Mouse (Mus musculus): ENCODE results near the gene Gpr83. TPM values are rescaled to one million over a fixed set of nuclear protein-coding genes. Genes with fewer than 3 reads are reported as not detected.
A peak's percentile ranks its signal among the peaks of the same experiment; 100 is the strongest.

Gene Gpr83
- polyA plus RNA-seq, 1 experiment from 2014 or later, result 0.25 TPM

DNA sequence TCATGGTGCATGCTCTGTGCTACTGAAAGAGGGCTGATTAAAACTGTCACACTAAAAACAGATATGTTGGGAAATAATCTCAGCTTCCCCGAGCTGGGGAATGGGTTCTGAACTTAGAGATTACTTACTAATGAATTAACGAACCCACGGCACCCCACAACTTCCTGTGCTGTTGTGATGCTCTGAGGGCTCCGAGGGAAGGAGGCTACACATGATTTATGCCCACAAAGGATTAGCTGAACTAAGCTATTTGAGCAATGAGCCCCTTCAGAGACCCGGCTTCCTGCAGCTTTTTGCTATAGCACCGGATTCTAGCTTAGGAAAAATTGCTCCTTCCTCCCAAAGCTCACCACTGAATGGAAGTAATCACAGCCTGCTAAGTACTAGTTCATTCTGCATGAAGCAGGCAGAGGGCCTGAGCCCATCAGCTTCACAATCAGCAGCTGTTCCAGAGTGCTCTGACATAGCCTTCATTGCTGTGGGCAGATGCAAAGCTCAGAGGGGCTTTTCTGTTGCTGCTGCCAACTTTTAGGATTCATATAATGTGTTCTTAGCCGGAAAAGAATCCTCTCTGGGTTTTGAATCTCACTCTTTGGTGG lies 35.3 kb downstream of the Gpr83 start:
- H3K27me3 ChIP-seq (ENCODE audit: low read depth, poor library complexity, severe bottlenecking), result no peaks in the 10 kb centered on the region
- no peaks in the 10 kb centered on the region for H3K9me3 ChIP-seq (replicated peaks)
- H3K4me3 ChIP-seq, result no peak overlapping the region
- no peak for DNase-seq (ENCODE audit: low spot score)
- no peaks in the 10 kb centered on the region for H3K36me3 ChIP-seq
- 84% methylated on average over 7 of the region's 7 CpGs for WGBS
- H3K27ac ChIP-seq (replicated peaks), result no peak overlapping the region
- H3K4me1 ChIP-seq, result peaks cover 3% of the 10 kb centered on the region; the same call in 1 of the 2 replicates

DNA sequence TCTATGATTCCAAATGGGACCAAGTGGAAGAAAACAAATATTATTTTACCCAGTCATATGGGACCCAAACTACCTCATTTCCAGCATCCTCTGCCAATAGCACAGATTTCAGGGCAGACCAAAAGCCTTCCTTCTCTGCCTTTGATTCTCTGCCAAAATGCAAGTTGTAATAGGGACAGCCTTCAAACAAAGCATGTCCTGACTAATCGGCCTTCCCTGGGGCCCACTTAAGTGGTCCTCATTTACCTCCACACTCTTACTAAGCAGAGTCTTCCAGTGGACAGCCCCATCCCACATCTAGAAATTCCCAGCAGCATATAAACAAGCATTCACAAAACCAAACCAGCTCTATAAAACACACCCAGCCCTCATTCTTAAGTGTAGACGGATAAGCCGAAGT lies 37.1 kb downstream of the Gpr83 start:
- Histone ChIP-seq H3K4me1 (no peaks in the 10 kb centered on the region), H3K4me3 (no peak overlapping the region), H3K27me3 (ENCODE audit: low read depth, poor library complexity, severe bottlenecking) (no peaks in the 10 kb centered on the region), H3K36me3 (no peaks in the 10 kb centered on the region), H3K9me3 (replicated peaks) (no peaks in the 10 kb centered on the region), H3K27ac (replicated peaks) (no peak overlapping the region)
- WGBS, result 86% methylated on average over 3 of the region's 3 CpGs
- no peak for DNase-seq (ENCODE audit: low spot score)

DNA sequence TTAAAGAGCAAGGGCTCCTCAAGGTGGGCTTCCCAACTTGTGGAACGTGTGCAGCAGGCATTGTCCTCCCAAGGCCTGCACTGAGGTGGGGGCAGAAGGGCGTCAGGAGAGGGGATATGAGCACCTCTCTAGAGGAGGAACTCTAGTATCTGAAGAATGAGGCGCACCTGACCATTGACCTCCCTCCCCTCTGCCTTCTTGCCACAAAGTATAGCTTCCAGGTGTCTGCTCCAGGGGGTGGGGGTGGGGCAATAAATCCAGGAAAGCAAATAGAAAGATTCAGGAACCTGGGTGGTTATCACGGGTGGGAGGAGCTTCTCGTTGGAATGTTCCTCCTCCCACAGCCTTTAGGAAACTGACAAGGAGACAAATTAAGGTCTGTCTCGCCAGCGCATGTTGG lies 41.7 kb downstream of the Gpr83 start:
- Histone ChIP-seq H3K27me3 (ENCODE audit: low read depth, poor library complexity, severe bottlenecking) (no peaks in the 10 kb centered on the region), H3K4me3 (no peak overlapping the region), H3K4me1 (peaks cover 22% of the 10 kb centered on the region), H3K27ac (replicated peaks) (no peak overlapping the region), H3K9me3 (replicated peaks) (no peaks in the 10 kb centered on the region), H3K36me3 (no peaks in the 10 kb centered on the region)
- DNase-seq (ENCODE audit: low spot score), result no peak
- 81% methylated on average over 7 of the region's 7 CpGs for WGBS

DNA sequence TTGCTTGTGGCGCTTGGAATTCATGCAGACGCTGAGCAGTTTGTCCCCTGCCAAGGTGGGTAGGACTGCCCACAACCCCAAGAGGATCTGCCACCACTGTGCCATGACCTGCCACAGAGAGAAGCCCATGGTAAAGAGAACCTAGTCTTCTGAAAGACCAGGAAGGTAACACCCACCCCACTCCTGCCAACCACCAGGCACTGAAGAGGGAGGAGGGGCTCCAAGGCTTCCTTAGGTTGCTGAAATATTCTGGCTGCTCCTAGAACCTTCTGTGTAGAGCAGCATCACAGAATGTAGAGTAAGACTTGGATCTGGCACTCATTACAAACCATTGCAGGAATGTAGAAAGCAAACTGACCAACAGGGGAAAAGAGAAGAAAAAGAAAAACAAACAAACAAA lies 42.4 kb downstream of the Gpr83 start:
- Histone ChIP-seq H3K27me3 (ENCODE audit: low read depth, poor library complexity, severe bottlenecking) (no peaks in the 10 kb centered on the region), H3K9me3 (replicated peaks) (no peaks in the 10 kb centered on the region), H3K4me1 (peaks cover 22% of the 10 kb centered on the region), H3K36me3 (no peaks in the 10 kb centered on the region), H3K4me3 (no peak overlapping the region), H3K27ac (replicated peaks) (0 out of 2 replicates have a peak overlapping the region, but pooled peaks have one; percentile 25)
- no peak for DNase-seq (ENCODE audit: low spot score)
- 88% methylated on average over 2 of the region's 2 CpGs for WGBS

DNA sequence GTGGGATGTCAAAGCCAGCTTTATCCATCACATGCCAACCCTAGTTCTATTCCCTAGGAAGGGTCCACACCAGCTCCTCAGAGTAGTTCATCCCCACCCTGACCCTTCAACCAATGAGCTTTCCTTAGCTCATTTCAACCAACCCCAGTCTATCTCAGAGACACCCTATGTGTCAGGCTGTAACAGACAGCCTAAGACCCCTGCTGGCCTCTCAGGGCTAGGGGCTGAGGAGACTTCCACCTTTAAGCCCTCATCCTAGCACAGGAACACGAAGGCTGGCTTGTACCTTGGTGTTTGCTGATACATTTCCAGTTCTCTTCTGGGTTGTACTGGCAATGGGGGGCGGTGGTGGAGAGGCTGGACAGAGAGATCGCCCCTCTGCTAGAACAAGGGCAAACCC lies 43.0 kb downstream of the Gpr83 start:
- no peaks in the 10 kb centered on the region for H3K9me3 ChIP-seq (replicated peaks)
- no peak for DNase-seq (ENCODE audit: low spot score)
- H3K27me3 ChIP-seq (ENCODE audit: low read depth, poor library complexity, severe bottlenecking), result no peaks in the 10 kb centered on the region
- no peak overlapping the region for H3K4me3 ChIP-seq
- H3K4me1 ChIP-seq, result peaks cover 22% of the 10 kb centered on the region
- WGBS, result 92% methylated on average over 3 of the region's 3 CpGs
- H3K36me3 ChIP-seq, result no peaks in the 10 kb centered on the region
- H3K27ac ChIP-seq (replicated peaks), result no peak overlapping the region

DNA sequence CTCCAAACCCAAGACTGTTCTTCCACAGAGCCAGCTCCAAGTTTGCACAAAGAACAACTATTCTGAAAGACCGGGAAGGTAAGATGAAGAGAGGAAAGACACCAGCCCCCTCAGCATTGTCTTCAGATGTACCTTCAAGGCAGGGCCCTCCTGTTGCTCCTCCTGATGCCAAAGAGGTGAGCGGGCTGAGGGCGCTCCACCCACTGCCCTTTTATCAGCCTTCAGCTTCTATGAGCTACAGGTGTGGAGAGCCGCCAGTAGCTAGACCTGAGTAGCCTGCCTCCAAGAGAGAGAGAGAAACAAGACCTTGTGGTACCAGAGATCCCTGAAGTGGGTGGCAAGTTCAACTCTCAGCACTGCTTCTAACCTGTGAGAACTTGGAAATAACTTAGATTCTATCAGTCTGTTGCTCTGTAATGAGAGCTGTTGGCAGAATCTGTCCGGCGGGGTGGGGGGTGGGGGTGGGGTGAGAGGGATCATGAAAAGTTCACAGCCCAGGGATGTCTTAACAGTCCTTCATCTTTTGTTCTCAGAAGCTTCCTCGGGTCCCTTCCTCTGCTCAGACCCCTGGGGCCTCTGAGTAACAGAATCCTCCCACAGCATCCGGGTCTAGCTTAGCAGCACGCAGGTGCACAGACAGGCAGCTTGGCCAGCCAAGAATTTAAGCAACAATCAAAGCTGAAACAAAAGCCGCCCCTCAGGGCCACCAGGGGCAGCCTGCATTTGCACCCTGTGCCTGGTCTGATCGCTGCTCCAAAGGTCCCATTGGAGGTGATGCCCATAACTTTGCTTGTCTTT lies 43.8 kb downstream of the Gpr83 start, which contains the start of gene Izumo1r:
Izumo1r (minus strand) TSS at position 369 of the 798 bp plus-strand sequence.
- no peak within 1 kb of the TSS for H3K27ac ChIP-seq (replicated peaks)
- H3K9me3 ChIP-seq (replicated peaks), result no peaks in the 10 kb centered on the region
- 32% methylated on average over 11 of the region's 11 CpGs for WGBS
- DNase-seq (ENCODE audit: low spot score), result no peak
- H3K36me3 ChIP-seq, result no peaks in the 10 kb centered on the region
- H3K4me3 ChIP-seq, result no peak within 1 kb of the TSS
- no peaks in the 10 kb centered on the region for H3K27me3 ChIP-seq (ENCODE audit: low read depth, poor library complexity, severe bottlenecking)
- peaks cover 22% of the 10 kb centered on the region for H3K4me1 ChIP-seq

DNA sequence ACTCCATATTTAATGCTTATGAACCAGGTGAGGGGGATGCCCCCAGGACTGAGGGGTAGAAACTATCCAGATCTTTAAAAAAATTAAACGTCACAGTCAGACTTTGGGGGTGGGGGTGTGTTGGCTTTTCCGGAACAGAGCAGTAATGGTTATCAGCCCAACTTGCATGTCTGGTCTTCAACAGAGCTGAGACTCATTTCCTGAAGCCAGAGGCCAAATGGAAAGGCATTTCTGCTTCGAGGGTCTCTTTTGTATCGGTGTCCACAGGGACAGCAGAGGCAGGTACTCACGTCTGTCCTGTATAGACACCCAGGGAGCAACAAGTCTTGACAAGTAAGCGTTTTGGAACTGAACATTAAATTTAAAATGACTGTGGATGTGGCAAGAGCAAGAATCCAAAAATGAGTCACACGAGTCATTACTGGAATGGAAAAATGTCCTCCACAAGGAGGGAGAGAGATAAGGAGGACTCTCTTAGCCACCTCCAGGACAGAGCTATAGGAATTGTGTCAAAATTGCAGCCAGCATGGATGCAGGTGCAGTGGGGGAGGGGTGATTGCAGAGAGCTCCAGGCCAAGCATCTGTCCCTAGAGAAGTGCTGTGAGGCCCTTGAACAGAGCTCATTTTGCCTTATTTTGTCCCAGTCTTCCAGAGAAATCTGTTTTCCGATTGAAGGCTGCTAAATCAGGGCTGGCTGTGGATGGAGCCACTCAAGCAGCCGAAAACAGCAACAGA lies 44.9 kb downstream of the Gpr83 start:
- H3K4me1 ChIP-seq, result peaks cover 23% of the 10 kb centered on the region
- H3K27ac ChIP-seq (replicated peaks), result no peak overlapping the region
- DNase-seq (ENCODE audit: low spot score), result no peak
- H3K27me3 ChIP-seq (ENCODE audit: low read depth, poor library complexity, severe bottlenecking), result no peaks in the 10 kb centered on the region
- H3K4me3 ChIP-seq, result no peak overlapping the region
- WGBS, result 57% methylated on average over 9 of the region's 9 CpGs
- H3K36me3 ChIP-seq, result no peaks in the 10 kb centered on the region
- no peaks in the 10 kb centered on the region for H3K9me3 ChIP-seq (replicated peaks)

DNA sequence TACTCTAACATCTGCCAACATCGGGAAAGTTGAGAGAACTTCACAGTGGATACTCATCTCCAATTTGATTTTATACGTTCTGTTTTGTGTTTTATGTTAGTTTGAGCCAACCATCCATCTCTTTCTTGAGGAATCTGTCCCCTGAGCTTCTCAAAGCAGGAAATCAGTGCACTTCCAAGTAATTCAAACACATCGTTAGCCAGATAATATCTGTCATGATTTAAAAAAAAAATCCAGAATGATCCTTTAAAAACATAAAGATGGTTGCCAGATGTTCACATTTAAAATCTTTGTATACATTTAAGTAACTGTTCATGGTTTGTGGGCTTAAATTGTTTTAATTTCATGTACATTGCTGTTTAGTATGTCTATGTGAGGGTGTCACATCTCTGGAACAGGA lies 45.9 kb downstream of the Gpr83 start:
- no peak for DNase-seq (ENCODE audit: low spot score)
- WGBS, result 77% methylated on average over 3 of the region's 3 CpGs
- Histone ChIP-seq H3K36me3 (no peaks in the 10 kb centered on the region), H3K27ac (replicated peaks) (no peak overlapping the region), H3K9me3 (replicated peaks) (no peaks in the 10 kb centered on the region), H3K27me3 (ENCODE audit: low read depth, poor library complexity, severe bottlenecking) (no peaks in the 10 kb centered on the region), H3K4me3 (no peak overlapping the region), H3K4me1 (peaks cover 28% of the 10 kb centered on the region)

DNA sequence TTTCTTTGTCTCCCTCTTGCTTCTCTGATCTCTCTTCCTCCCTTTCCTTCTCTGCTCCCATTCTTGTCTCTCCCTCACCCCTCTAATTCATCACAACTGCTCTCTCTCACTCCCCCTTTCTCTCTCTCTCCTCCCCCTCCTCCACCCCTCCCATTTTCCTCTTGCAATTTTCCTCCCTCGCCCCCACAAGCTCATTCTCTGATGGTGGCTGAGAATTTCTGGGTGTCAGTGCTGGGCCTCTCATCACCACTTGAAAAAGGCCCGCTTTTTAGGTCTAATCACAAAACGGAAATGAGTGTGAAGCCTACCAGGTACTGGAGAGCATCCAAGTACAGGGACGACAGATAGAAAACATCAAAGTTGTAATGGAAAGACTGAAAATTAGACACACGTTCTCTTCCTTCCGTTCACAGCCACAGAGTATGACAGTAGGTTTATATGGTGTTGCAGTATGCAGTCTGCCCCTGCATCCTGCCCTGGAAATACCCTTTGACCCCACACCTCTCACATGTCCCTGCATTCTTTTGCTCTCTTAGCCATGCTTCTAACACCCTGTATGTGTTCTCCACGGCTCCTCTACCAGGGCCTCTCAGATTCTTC lies 47.9 kb downstream of the Gpr83 start:
- no peaks in the 10 kb centered on the region for H3K9me3 ChIP-seq (replicated peaks)
- DNase-seq (ENCODE audit: low spot score), result no peak
- no peaks in the 10 kb centered on the region for H3K36me3 ChIP-seq
- 79% methylated on average over 7 of the region's 7 CpGs for WGBS
- no peak overlapping the region for H3K27ac ChIP-seq (replicated peaks)
- no peaks in the 10 kb centered on the region for H3K27me3 ChIP-seq (ENCODE audit: low read depth, poor library complexity, severe bottlenecking)
- H3K4me1 ChIP-seq, result peaks cover 28% of the 10 kb centered on the region
- H3K4me3 ChIP-seq, result no peak overlapping the region

DNA sequence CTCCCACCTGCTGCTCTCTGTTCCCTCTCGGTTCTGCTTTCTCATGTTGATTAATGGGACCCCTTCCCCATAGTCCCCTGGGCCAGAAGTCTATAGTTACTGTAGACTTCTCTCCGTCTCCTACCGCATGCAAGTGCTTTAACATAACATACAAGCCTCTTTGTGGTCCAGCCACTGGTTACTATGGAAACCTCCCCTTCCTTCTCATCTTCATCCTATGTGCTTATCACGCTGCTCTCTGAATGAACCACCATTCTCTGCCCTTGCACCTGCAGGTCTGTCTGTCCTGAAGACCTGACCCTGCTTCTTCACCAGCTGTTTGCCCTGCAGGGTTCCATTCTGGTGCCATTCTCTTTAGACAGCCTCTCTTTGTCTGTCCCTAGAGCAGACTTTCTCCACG lies 50.0 kb downstream of the Gpr83 start:
- Histone ChIP-seq H3K9me3 (replicated peaks) (no peaks in the 10 kb centered on the region), H3K27ac (replicated peaks) (no peak overlapping the region), H3K27me3 (ENCODE audit: low read depth, poor library complexity, severe bottlenecking) (no peaks in the 10 kb centered on the region), H3K4me3 (no peak overlapping the region), H3K4me1 (peaks cover 15% of the 10 kb centered on the region), H3K36me3 (no peaks in the 10 kb centered on the region)
- 46% methylated on average over 5 of the region's 5 CpGs for WGBS
- no peak for DNase-seq (ENCODE audit: low spot score)

DNA sequence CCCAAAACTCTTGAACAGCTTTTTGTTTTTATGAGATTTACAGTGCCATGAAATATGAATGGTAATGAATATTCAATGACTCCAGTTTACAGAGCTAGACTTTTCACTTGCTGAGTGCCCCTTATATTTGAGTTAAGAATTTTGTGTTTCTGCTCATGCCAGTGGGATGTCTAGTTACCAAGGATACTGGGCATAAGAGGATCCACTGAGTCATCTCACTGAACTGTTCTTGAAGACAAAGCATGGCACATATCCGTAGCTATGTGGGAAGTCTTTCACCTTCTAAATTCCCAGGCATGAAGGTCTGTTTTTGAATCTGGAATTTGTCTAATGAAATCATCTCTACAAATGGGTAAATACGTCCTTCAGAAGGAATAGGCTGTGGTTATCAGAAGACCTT lies 52.0 kb downstream of the Gpr83 start:
- H3K4me1 ChIP-seq, result peaks cover 6% of the 10 kb centered on the region
- H3K27ac ChIP-seq (replicated peaks), result no peak overlapping the region
- H3K4me3 ChIP-seq, result no peak overlapping the region
- H3K27me3 ChIP-seq (ENCODE audit: low read depth, poor library complexity, severe bottlenecking), result no peaks in the 10 kb centered on the region
- WGBS, result 91% methylated on average over 2 of the region's 2 CpGs
- H3K9me3 ChIP-seq (replicated peaks), result no peaks in the 10 kb centered on the region
- no peak for DNase-seq (ENCODE audit: low spot score)
- H3K36me3 ChIP-seq, result no peaks in the 10 kb centered on the region

DNA sequence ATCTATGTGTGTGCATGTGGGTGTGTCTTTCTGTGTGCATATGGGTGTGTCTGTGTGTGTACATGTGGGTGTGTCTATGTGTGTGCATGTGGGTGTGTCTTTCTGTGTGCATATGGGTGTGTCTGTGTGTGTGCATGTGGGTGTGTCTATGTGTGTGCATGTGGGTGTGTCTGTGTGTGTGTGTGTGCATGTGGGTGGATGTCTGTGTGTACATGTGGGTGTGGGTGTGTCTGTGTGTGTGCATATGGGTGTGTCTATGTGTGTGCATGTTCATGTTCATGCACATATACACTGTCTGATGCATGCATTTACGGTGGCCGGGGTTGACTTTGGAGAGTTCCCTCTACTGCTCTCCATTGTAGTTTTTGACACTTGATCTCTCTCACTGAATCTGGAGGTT lies 57.7 kb downstream of the Gpr83 start:
- WGBS, result 89% methylated on average over 2 of the region's 2 CpGs
- Histone ChIP-seq H3K4me1 (peaks cover 10% of the 10 kb centered on the region; the same call in 1 of the 2 replicates), H3K36me3 (no peaks in the 10 kb centered on the region), H3K27me3 (ENCODE audit: low read depth, poor library complexity, severe bottlenecking) (no peaks in the 10 kb centered on the region), H3K9me3 (replicated peaks) (no peaks in the 10 kb centered on the region), H3K4me3 (no peak overlapping the region), H3K27ac (replicated peaks) (no peak overlapping the region)
- no peak for DNase-seq (ENCODE audit: low spot score)
